Mouse (Mus musculus): ENCODE data around the gene Inha. TPM values are rescaled to one million over a fixed set of nuclear protein-coding genes. Genes with fewer than 3 reads are reported as not detected.

The Inha gene
- polyA plus RNA-seq, 1 experiment from 2014 or later: 12.2 TPM

DNA sequence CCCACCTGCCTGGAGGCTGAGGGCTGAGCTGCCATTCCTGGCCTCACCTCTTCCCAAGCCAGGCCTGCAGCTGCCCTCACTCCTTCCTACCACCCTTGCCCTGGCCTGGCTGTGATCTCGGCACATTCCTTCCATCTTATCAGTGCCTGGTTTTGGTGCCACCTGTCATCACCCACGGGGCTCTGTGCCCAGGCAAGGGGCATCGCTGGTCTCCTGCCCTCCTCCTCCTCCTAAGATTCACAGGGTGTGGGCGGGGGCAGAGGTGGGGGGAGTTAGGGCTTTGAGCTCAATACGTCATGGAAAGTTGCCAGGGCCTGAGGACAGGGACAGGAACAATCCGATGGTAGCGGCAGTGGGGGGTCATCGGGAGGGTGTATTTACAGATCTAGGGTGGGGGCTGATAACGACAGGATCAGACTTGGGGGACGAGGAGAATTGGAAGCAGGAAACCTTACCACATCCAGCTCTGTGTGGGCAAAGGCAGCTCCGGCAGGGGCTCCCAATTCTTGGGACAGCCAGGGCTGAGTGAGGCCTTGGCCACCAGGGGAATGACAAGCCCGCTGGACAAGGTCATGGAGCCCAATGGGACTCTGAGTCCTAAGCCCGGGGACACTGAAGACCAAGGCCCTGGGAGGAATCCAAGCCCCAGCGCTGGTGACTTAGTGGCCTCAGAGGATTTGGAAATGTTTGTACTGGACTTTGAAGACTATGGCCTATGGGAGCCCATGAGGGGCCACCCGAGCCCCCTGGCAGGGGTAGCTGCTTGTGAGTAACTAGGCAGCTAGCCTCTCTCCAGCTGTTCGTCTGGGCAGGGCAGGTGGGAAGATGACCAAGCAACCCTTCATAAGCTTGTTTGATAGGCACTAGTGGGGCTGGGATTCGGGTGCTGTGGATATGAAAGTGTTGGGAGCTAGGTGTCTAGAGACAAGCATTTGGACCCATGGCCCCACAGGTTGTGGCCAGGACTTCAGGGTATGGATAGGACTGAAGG is 42.7 kb downstream of the Inha start:
- H3K9me3 ChIP-seq: no peaks in the 10 kb centered on the region
- 74% methylated on average over 17 of the region's 17 CpGs for WGBS

DNA sequence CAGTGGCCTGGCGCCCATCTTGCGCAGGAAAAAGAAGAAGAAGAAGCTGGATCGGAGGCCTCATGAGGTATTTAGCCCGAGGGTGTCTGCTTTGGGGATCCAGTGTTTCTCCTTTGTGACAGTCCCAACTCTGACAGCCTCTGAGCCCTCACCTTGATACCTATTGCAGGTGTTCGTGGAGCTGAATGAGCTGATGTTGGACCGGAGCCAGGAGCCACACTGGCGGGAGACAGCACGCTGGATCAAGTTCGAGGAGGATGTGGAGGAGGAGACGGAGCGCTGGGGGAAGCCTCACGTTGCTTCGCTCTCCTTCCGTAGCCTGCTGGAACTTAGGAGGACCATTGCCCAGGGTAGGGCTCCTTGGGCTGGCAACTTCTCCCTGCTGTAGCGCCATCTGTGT is 43.7 kb downstream of the Inha start:
- H3K36me3 ChIP-seq: peaks cover 66% of the 10 kb centered on the region
- H3K9ac ChIP-seq: no peak overlapping the region
- peaks cover 26% of the 10 kb centered on the region for H3K4me1 ChIP-seq
- H3K27me3 ChIP-seq: no peaks in the 10 kb centered on the region
- no peak overlapping the region for H3K4me3 ChIP-seq
- 75% methylated on average over 15 of the region's 15 CpGs for WGBS
- no peaks in the 10 kb centered on the region for H3K9me3 ChIP-seq
- no peak overlapping the region for H3K27ac ChIP-seq
- no peak for ATAC-seq (ENCODE audit: insufficient number of reproducible peaks, low FRiP score, low TSS enrichment, low read depth)
- no peak overlapping the region for H3K4me2 ChIP-seq

More for the DNA sequence above, 42.7 kb downstream of the Inha start:
- Histone ChIP-seq H3K27ac (no peak overlapping the region), H3K27me3 (no peaks in the 10 kb centered on the region), H3K4me2 (no peak overlapping the region), H3K4me1 (peaks cover 26% of the 10 kb centered on the region), H3K36me3 (peaks cover 57% of the 10 kb centered on the region), H3K4me3 (no peak overlapping the region), H3K9ac (no peak overlapping the region)
- ATAC-seq (ENCODE audit: insufficient number of reproducible peaks, low FRiP score, low TSS enrichment, low read depth): no peak

DNA sequence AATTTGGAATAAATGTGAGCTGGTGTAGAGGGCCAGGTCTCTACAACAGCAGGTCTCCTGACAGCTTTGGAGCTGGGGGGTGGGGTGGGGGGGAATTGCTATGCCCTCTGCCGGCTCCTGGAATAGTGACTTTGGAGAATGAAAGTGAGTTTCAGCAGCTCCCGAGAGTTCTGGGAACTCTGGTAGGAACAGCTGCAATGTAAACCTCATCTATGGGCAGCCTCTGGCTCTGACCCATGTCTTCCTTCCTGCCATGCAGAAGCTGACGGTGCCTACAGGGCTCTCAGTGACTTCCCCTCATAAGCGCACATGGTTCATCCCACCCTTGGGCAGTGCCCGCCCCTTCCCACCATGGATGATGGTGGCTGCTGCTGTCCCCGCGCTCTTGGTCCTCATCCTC is 48.8 kb downstream of the Inha start:
- Histone ChIP-seq H3K4me1 (peaks cover 18% of the 10 kb centered on the region), H3K4me2 (no peak overlapping the region), H3K36me3 (peaks cover 73% of the 10 kb centered on the region), H3K9ac (no peak overlapping the region), H3K27me3 (no peaks in the 10 kb centered on the region), H3K4me3 (no peak overlapping the region), H3K27ac (no peak overlapping the region), H3K9me3 (no peaks in the 10 kb centered on the region)
- whole genome bisulfite sequencing: 83% methylated on average over 7 of the region's 7 CpGs
- ATAC-seq (ENCODE audit: insufficient number of reproducible peaks, low FRiP score, low TSS enrichment, low read depth): no peak

DNA sequence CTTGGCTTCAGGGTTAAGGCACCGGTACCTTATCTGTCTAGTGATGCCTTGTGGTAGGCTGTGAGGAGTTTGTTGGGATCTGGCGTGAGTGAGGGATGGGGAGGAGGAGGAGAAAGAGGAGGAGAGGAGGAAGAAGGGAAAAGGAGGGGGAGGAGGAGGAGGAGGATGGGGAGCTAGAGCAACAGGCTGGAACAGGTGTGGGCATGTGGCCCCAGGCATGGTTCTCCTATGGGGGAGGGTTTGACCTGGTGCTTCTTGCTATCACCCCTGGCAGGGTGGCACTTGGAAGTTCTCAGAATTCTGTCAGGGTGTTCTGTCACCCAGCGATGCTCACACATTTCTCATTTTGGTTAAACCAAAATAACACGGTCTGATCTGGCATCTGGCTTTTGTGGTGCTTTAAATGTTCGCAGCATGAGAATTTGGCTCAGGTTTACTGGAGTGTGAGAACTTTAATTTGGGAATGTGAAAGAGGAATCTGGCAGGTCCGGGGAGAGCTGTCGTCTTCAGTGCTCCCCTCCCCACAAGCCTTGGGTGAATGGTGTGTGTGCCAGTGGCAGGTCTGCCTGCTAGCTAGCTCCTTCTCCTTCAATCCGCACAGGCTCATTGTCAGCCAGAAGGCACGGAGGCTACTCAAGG is 49.4 kb downstream of the Inha start:
- WGBS: 81% methylated on average over 9 of the region's 9 CpGs

DNA sequence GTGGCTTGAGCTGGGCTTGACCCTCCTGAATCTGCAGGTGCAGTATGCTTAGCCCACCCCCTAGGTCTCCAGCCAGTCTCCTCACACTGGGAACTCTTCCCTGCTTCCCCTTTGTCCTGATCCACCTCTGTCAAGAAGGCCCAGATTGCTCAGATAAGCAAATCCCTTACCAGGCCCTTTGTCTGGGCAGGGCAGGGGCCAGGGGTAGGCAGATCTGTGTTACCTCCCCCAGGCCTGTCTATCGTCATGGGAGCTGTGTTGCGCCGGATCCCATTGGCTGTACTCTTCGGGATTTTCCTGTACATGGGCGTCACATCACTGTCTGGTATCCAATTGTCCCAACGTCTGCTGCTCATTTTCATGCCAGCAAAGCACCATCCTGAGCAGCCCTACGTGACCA is 50.2 kb downstream of the Inha start:
- 90% methylated on average over 7 of the region's 7 CpGs for WGBS
- Histone ChIP-seq H3K27me3 (no peaks in the 10 kb centered on the region), H3K4me1 (peaks cover 17% of the 10 kb centered on the region), H3K4me2 (no peak overlapping the region), H3K4me3 (no peak overlapping the region), H3K27ac (no peak overlapping the region), H3K9me3 (no peaks in the 10 kb centered on the region), H3K9ac (no peak overlapping the region), H3K36me3 (peaks cover 60% of the 10 kb centered on the region)
- no peak for ATAC-seq (ENCODE audit: insufficient number of reproducible peaks, low FRiP score, low TSS enrichment, low read depth)

More for the DNA sequence above, 49.4 kb downstream of the Inha start:
- Histone ChIP-seq H3K36me3 (peaks cover 68% of the 10 kb centered on the region), H3K9me3 (no peaks in the 10 kb centered on the region), H3K4me3 (no peak overlapping the region), H3K4me1 (peaks cover 14% of the 10 kb centered on the region), H3K27me3 (no peaks in the 10 kb centered on the region), H3K27ac (no peak overlapping the region), H3K9ac (no peak overlapping the region), H3K4me2 (no peak overlapping the region)
- ATAC-seq (ENCODE audit: insufficient number of reproducible peaks, low FRiP score, low TSS enrichment, low read depth): no peak

DNA sequence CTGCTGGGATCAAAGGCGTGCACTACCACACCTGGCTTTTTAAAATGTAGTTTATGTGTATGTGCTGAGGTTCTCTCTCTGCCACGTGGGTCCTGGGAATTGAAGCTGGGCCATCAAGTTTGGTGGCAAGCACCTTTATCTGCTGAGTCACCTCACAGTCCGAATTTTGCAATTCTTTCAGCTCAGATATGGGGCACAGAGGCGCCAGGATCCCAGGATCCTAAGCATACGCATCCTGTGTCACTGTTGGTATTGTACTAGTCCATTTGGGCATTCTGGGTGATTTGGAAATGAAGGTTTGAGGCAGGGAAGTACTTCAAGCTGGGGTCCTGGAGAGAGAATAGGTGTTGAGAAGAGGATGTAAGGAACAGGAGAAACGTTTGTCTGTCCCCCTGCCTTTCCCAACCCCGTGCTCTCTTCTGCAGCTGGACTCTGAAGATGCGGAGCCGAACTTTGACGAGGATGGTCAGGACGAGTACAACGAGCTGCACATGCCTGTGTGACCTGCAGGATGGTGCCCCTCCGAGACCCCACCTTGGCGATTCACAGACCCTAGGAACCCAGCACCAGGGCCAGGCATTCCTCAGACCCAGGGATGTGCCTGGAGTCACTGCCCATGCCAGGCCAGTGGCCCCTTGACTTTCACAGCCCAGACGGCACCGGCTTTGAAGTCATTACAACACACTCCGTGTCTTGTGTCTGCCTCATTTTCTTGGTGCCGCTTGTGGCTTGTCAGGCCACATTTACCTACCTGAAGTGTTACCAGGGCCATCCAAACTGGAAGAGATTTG is 51.7 kb downstream of the Inha start:
- H3K9ac ChIP-seq: no peak overlapping the region
- H3K27ac ChIP-seq: peak overlapping the region; percentile 88
- WGBS: 77% methylated on average over 18 of the region's 18 CpGs
- H3K27me3 ChIP-seq: no peaks in the 10 kb centered on the region
- no peak overlapping the region for H3K4me2 ChIP-seq
- peaks cover 17% of the 10 kb centered on the region for H3K4me1 ChIP-seq
- no peak overlapping the region for H3K4me3 ChIP-seq
- peaks cover 44% of the 10 kb centered on the region for H3K36me3 ChIP-seq
- no peak for ATAC-seq (ENCODE audit: insufficient number of reproducible peaks, low FRiP score, low TSS enrichment, low read depth)
- no peaks in the 10 kb centered on the region for H3K9me3 ChIP-seq

DNA sequence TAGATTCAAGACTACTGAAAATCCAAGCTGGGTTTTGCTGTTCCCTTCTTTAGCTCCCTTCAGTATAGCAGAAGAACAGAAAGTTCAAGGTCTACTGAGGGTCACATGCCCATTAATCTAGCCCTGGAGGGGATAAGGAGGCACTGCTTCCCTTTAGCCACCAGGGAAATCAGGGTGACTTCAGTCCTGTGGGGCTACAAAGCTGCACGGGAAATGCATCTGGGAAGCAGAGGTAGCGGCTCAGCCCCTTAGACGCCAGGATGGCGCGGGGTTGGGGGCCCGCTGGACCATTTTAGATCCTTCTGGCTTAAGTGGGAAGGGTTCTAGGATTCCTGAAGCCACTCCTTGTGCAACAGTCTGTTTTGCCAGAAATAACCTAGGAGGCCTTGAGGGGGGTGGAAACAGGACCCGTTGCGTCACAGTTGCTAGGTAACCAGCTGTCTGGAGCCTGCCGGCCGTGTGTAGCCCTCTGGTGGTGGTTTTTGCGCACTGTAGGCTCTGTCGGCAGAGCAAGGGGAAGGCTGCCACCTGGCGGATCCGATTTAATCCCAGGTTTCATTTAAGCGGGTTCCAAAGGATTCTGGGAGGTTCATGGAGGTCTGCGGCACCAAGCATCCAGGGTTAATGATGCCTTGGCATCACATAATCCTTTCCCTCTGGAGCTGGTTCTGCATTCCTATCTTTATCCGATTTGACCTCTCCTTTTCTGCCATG is 52.5 kb downstream of the Inha start:
- ATAC-seq (ENCODE audit: insufficient number of reproducible peaks, low FRiP score, low TSS enrichment, low read depth): peak; percentile 92
- peaks cover 17% of the 10 kb centered on the region for H3K4me1 ChIP-seq
- peak overlapping the region; percentile 17 for H3K4me3 ChIP-seq
- no peaks in the 10 kb centered on the region for H3K27me3 ChIP-seq
- no peaks in the 10 kb centered on the region for H3K9me3 ChIP-seq
- 3% methylated on average over 17 of the region's 17 CpGs for WGBS
- H3K36me3 ChIP-seq: peaks cover 38% of the 10 kb centered on the region
- H3K4me2 ChIP-seq: peak overlapping the region; percentile 45
- H3K27ac ChIP-seq: peak overlapping the region; percentile 88
- no peak overlapping the region for H3K9ac ChIP-seq

Other genes starting within 250 kb of the Inha start
- 0.12 and 0.14 TPM in 2 replicates for gene Ptprn, start 242.6 kb upstream of the Inha start, polyA plus RNA-seq (2015; fragmentation: Nextera tagmentation; extraction: Ambion mirVana)
- 0.35 TPM in 1 of 2 replicates, not detected in the other for gene Resp18, start 228.7 kb upstream of the Inha start, polyA plus RNA-seq (2015; fragmentation: Nextera tagmentation; extraction: Ambion mirVana)
- gene Dnpep, start 189.1 kb upstream of the Inha start, polyA plus RNA-seq (2015; fragmentation: Nextera tagmentation; extraction: Ambion mirVana): 117 TPM in 2 replicates
- 74.4 and 227 TPM in 2 replicates for gene Des, start 146.7 kb upstream of the Inha start, polyA plus RNA-seq (2015; fragmentation: Nextera tagmentation; extraction: Ambion mirVana)
- gene Speg, start 131.8 kb upstream of the Inha start, polyA plus RNA-seq (2015; fragmentation: Nextera tagmentation; extraction: Ambion mirVana): 15.4 and 16.3 TPM in 2 replicates
- gene Gmppa, start 71.1 kb upstream of the Inha start, polyA plus RNA-seq (2015; fragmentation: Nextera tagmentation; extraction: Ambion mirVana): 94.6 and 97.0 TPM in 2 replicates
- 0.14 TPM in 2 replicates for gene Asic4, start 56.6 kb upstream of the Inha start, polyA plus RNA-seq (2015; fragmentation: Nextera tagmentation; extraction: Ambion mirVana)
- gene Chpf, start 27.8 kb upstream of the Inha start, polyA plus RNA-seq (2015; fragmentation: Nextera tagmentation; extraction: Ambion mirVana): 51.7 and 58.8 TPM in 2 replicates
- gene Tmem198, start 27.5 kb upstream of the Inha start, polyA plus RNA-seq (2015; fragmentation: Nextera tagmentation; extraction: Ambion mirVana): 0.74 and 0.79 TPM in 2 replicates
- gene Obsl1, start 625 bp upstream of the Inha start, polyA plus RNA-seq (2015; fragmentation: Nextera tagmentation; extraction: Ambion mirVana): 83.7 and 90.9 TPM in 2 replicates
- 19.9 and 20.2 TPM in 2 replicates for gene Stk11ip, start 14.5 kb downstream of the Inha start, polyA plus RNA-seq (2015; fragmentation: Nextera tagmentation; extraction: Ambion mirVana)
- gene Slc4a3, start 39.2 kb downstream of the Inha start, polyA plus RNA-seq (2015; fragmentation: Nextera tagmentation; extraction: Ambion mirVana): 24.1 and 24.8 TPM in 2 replicates

Measured in limb, embryonic 15.5 days (tissue).